24 mouse cellular contexts compared by ENCODE assay signal in the genomic region with DNA sequence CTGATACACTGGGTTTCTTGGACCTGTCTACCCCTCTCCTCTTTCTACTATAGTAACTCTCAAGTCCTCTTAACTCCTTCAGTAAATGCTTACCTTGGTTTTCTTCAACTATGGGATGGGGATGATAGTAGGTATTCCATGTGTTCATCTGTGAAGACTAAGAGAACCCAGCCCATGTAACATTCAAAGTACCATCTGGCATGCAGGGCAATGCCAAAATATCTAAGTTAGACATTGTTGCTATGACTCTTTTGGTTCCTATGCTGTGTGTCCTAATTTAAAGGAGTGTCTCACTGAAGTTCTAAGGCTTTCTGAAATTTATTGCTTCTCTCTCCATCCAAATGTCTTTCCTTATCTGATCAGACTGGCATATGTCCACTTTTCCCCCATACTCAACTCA.
A peak's percentile ranks its signal among the peaks of the same experiment; 100 is the strongest.
DNase-seq lines count a peak whose midpoint lies in the region; ATAC-seq and TF ChIP-seq lines count a peak whose summit lies in the region.
"Had no signal": no experiment of that assay in that cellular context is flagged by ENCODE, and none has a peak within 500 bp of the region (broad histone marks: within the 10 kb centered on the region; RNA-seq: fewer than 3 reads in every experiment).

No protein-coding gene starts in this region.

- peak; percentile 76 for ATAC-seq in frontal cortex, adult (ENCODE audit: low TSS enrichment)
- ATAC-seq: activated CD4-positive, CD25-positive, alpha-beta regulatory T cell, adult 4 months; forebrain, embryonic 13.5 days; forebrain, embryonic 16.5 days had no signal

- H3K4me3 ChIP-seq in layer of hippocampus, adult 2 months, result no peak overlapping the region
- H3K4me3 ChIP-seq: forebrain, embryonic 10.5 days; forebrain, embryonic 13.5 days; heart, adult 2 months; heart, embryonic 10.5 days; heart, embryonic 13.5 days had no signal

- TF ChIP-seq CTCF in layer of hippocampus, adult 2 months (conservative IDR thresholded peaks at IDR 0.05), result no peak

- DNase-seq in frontal cortex, postnatal 10 days (ENCODE audit: low spot score in 2 of 2), result no peak
- peak; percentile 28 to 30 for DNase-seq in layer of hippocampus, adult 2 months (ENCODE audit: low spot score in 2 of 2)
- DNase-seq in layer of hippocampus, postnatal 25 days (ENCODE audit: extremely low spot score in 1 of 2, low spot score in 1 of 2), result no peak
- DNase-seq in left cerebral cortex, adult 18-20 months (ENCODE audit: low spot score in 2 of 2), result peak; percentile 13 to 33
- no peak for DNase-seq in left cerebral cortex, postnatal 4 days
- peak; percentile 33 for DNase-seq in right cerebral cortex, adult 18-20 months
- no peak for DNase-seq in right cerebral cortex, adult 2 months (ENCODE audit: low spot score in 2 of 2)
- DNase-seq: adrenal gland, adult 8-10 months; adrenal gland, postnatal 25 days; cerebellum, adult 18-20 months; cerebellum, adult 9-10 months; cerebellum, postnatal 14 days; gastrocnemius, postnatal 36 days; heart, postnatal 14 days; heart, postnatal 4 days had no signal

- intact Hi-C loops in left cerebral cortex, postnatal 4 days (cut with DNase I), result no loop called here

- H3K27ac ChIP-seq in layer of hippocampus, adult 2 months, result peak overlapping the region; percentile 46; the same call in 1 of the 2 replicates
- H3K27ac ChIP-seq: forebrain, embryonic 10.5 days; forebrain, embryonic 13.5 days; heart, adult 2 months; heart, embryonic 10.5 days; heart, embryonic 13.5 days; hindbrain, embryonic 14.5 days had no signal

Comparison
In these comparisons a context has a peak if more than half of its experiments do, and no peak if none do; other contexts are left out.
1. DNase-seq: peak in layer of hippocampus, adult 2 months (2 of 2), left cerebral cortex, adult 18-20 months (2 of 2) and right cerebral cortex, adult 18-20 months (single experiment); none in frontal cortex, postnatal 10 days (0 of 2), layer of hippocampus, postnatal 25 days (0 of 2), left cerebral cortex, postnatal 4 days (single experiment) and right cerebral cortex, adult 2 months (0 of 2).